Mouse (Mus musculus) granulocyte monocyte progenitor cell, adult 5-6 weeks (primary cell): ENCODE measurements around the gene S100a13. TPM values are rescaled to one million over a fixed set of nuclear protein-coding genes. Genes with fewer than 3 reads are reported as not detected.

Experiments used
- ATAC-seq: replicated peaks from 2 replicates; pipeline ENCODE4 v1.8.0; 2016; ENCODE audit warnings: mild to moderate bottlenecking, moderate TSS enrichment, inconsistent platforms; ENCODE audit not compliant: poor library complexity, severe bottlenecking
- total RNA-seq, 2 experiments: library from RNA; stranded (forward) in 1 of 2; stranded (reverse) in 1 of 2; fragments of 200-712, 200-1000 nt in 1 of 2; fragments of >200 nt in 1 of 2; fragmentation: Nextera tagmentation in 1 of 2; gene quantifications; 2 replicates each; pipeline ENCODE4 v1.2.3; 2014 to 2017

The S100a13 gene
- total RNA-seq (2014; fragmentation: Nextera tagmentation) (60.2 and 62.1 TPM in 2 replicates), total RNA-seq (2017) (73.2 and 77.0 TPM in 2 replicates)

DNA sequence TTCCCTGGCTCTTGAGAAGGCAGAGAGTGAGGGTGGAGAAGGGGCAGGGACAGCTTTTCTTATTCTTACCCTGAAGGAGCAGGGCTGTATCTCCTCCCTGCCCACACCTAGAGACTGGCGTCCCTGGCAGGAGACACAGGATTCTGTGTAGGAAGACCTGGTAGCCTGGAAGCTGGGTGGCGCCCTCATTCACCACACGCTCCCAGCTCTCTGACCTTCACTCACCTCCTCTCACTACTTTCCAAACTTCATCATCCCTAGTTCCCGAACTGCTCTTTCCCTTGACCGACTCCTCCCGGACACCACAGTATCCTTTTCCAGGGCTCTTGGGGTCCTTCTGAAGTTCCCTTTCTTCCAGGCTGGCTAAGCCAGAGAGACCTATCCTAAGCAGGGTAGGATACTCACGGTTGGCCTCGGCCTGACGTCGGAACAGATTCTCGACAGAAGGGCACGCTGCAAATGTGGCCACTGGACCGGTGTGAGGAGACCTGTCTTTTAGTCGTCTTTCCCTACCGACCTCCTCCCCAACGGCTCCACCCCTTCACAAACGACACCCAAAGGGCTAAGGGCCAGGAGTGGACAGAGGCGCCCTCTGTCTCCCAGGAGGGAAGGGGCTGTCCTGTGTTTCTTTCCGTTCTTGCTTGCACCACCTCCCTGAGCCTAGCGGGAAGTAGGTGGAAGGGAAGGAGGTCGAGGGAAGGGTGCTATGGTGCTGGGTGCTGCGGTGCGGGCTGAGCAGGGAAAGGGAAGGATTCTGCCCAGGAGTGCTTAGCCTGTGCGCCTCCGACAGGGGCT is at the start of gene S100a13, which contains the start of gene S100a1:
Gene S100a13 (plus strand): TSS at position 640 of the 795 bp plus-strand sequence.
Gene S100a1 (minus strand): TSS at position 597 of the 795 bp plus-strand sequence.
- ATAC-seq = peak; percentile 75

DNA sequence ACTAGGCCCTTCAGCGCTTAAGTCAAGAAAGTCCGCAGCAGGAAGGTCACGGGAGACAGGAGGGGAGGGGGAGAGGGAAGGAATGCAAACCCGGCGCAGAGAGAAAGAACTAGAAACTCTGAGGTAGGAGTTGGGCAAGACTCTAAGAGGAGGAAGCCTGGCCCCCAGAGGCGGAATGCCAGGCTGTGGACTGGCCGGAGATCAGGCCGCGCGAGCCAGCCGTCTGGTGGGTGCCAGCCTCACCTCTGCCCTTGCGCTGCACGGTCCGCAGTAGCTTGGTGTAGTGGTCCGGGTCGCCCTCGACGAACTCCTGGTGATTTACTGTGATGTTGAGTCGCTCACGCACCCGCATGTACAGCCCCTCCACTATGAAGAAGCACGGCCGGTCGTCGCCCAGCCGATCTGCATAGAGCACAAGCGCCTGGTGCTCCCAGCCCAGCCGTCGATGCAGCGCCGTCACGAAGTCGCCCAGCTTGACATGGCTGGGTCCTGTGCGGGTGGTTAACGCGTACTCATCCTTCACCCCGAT is 49.6 kb upstream of the S100a13 start:
- peak; percentile 52 for ATAC-seq

DNA sequence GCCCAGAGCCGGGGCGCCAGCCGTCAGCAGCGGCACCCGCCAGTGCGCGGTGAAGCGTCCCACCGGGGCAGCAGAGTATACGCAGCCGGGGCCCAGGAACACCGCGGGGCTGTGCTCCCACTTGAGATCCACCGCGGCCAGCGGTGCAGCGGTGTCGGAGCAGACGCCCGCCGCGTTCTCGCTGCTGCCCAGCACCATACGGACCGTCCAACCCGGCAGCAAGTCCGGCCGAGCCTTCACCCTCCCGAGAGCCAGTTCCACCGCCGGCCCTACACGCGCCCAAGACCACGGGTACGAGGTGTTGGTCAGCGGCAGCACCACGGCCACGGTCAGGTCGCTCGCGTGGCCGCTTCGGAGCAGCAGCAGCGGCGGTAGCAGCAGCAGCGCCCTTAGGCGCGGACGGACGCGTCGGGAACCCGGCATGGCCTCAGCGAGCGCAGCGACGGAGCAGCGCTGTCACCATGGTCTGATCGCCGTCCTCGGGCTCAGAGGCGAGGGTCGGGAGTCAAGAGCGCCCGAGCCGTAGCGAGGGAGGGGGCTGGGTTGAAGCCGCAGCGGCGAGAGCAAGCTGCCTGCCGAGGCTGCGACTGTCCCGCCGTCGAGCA is 49.1 kb upstream of the S100a13 start:
- ATAC-seq = peak; percentile 24; the same call in 1 of the 2 replicates

DNA sequence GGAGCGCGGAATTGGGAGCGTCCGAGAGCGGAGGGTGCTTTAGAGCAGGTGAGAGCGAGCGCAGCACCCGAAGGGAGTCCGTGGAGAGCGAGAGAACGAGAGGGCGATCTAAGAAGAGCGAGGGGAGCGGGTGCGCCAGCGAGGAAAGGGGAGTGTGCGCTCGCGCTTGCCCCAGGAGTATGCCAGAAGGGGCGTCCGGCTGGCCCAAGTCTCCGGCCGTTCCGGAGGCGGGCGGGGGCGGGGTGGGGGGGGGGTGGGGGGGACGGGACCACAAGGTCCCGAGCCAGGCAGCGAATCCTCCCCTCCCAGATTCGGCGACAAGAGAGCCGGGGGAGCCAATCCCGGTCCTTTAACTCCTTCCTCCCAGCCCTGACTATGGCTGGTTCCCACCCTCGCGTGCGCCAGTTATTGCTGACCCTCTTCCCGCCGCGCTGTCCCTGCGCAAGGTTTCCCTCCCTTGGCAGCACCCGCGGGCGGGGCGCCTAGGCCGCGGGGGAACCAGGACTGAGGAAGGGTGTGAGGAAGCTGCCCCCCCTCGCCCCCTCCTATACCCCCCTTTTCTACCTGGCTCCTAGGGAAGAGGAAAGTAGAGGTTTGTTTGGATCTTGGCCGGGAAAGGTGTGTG is 48.4 kb upstream of the S100a13 start, which contains the start of gene Npr1:
Gene Npr1 (minus strand): TSS at position 181 of the 625 bp plus-strand sequence.
- 0 out of 2 replicates have a peak, but pooled peaks have one; percentile 17 for ATAC-seq

DNA sequence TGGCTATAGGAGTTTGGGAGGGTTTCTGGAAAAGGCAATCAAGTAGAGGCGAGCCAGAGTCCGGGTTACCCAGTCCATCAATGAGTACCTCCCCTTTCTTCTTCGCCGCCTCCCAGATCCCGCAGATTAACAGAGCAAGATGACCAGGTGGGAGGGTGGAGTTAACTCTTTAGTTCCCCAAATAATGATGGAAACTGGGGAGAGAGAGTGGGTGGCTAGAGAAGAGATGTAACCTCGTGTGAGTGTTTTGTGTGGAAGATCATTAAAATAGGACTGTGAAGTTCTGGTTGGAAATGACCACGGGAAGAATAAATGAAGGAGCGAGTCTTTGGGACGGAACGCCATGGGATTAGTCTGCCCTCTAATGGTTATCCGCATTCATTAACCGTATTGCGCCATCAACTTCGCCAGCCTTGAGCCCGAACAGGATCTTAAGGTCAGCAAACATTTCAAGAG is 47.9 kb upstream of the S100a13 start:
- ATAC-seq = peak; percentile 60

DNA sequence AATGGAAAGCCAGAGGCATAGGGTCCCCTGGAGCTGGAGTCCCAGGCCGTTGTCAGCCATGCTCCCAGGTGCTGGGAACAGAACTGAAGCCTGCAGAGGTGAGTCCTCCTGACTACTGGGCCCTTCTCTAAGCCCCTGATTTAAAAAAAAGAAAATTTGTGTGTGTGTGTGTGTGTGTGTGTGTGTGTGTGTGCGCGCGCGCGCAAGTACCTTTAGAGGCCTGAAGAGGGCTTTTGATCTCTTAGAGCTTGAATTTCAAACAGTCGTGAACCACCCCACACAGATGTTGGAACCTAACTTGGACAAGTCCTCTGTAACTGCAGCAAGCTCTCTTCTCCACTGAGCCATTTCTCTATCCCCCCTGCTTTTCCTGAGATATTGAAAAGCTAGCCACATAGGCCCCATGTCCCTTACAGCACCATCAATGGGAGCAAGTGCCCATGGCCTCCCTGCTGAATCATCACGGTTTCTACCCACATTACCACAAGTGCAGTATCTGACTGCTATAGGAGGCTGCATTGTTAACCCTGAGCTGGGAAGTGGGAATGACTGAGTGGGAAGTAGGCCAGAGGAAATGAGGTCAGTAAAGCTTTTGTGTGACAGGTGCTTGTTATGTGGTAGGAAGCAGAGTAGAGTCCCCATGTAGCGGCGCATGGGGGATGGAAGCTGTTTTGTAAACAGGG is 46.5 kb upstream of the S100a13 start:
- no peak for ATAC-seq

DNA sequence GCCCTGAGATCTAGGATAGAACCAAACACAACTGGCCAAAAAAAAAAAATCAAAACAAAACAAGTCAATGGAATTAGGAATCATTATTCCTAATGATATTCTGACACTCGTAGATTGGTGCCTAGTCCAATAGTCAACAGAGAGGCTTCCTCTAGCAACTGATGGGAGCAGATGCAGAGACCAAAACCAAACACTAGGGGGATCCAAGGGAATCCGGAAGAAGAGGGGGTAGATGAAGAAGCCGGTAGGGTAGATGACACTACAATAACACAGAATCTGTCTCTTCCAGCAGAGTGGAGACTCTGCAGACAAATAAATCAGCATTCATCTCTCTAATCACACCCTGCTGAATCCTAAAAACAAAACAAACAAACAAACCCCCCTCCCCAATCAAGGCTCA is 42.0 kb upstream of the S100a13 start:
- peak; percentile 40; the same call in 1 of the 2 replicates for ATAC-seq

DNA sequence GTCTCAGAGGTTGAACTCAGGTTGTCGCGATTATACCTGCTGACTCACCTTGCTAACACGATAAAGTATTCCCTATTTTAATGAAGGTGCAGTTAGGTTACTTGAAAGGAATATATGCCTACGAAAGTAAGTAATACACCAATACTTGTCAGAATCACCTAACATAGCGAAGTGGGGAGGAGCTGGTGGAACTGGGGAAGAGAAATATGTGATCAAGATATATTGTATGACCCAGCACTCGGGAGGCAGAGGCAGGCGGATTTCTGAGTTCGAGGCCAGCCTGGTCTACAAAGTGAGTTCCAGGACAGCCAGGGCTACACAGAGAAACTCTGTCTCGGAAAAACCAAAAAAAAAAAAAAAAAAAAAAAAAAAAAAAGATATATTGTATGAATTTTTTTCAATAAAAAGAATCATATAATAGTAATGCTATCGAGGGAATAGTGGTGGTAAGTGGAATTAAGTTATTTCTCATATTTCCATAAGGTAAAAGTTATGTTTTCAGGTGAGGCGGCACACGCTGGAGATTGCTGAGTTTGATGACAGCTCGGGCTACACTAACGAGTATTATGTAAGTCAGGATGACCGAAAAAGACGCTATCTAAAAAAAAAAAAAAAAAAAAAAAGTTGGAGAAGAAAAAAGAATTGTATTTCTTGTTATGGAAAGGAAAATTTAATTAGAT is 38.9 kb upstream of the S100a13 start:
- ATAC-seq = peak; percentile 10

DNA sequence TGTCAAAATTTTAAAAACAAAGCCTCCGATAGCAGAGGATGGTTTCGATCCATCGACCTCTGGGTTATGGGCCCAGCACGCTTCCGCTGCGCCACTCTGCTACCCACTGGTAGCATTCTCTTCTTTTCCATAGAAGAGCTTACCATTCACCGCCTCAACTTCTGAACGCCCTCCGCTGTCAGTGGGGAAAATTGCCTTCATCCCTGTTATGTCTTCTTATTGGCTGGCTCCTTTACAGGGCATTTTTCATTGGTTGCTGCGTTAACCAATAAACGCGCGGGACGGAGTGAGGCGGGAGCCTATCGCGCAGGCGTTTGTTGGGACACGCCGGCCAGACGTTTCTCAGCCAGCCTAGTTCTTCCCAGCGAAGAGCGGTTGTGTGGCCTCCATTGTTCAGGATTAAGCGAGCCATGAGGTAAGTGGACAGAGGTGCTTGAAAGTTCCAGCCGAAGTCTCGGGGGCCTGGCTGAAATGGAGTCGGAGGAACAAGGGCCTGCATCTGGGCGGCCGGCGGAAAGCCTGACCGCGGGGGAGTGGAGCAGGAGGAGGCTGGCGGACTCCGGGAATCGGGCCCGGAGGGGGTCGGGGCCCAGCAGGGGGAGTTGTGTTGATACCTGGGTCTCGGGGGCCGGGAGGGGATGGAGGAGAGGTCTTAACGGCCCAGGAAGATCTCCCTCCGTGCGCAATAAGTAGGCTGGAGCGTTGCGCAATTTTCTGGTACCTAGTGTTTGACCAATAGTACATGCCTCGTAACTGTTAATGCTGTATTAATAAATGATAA is 38.2 kb upstream of the S100a13 start, which contains the start of gene Ilf2:
Gene Ilf2 (plus strand): TSS at position 296 of the 781 bp plus-strand sequence.
- ATAC-seq = peak; percentile 96

DNA sequence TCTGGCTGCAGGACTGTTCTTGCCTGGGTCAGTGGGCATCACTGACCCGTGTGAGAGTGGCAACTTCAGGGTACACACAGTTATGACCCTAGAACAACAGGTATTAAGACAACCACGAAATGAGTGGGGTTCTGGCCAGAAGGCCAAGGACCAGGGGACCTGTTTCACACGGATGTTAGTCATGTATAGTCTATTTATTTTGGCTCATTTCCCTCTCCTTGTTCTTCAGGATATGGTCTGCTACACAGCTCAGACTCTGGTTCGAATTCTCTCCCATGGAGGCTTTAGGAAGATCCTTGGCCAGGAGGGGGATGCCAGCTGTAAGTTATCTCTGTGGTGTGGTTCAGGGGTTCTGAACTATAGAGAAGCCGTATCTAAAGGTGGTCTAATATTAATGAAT is 27.2 kb upstream of the S100a13 start:
- no peak for ATAC-seq

DNA sequence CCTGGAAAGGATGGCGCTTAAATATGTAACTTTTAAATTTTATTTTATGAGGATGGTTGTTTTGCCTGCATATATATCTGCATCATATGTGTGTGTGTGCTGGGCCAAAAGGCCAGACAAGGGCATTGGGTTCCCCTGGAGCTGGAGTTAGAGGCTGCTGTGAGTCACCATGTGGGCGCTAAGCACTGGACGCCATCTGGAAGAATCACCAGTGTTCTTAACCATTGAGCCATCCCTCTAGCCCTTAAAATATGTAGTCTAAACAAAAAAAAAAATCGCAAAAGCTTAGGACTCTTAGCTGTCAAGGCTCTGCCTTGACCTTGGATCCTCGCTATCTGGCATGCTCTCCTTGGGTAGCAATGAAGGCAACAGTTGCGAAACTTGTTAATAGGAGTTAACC is 25.7 kb upstream of the S100a13 start:
- no peak for ATAC-seq

DNA sequence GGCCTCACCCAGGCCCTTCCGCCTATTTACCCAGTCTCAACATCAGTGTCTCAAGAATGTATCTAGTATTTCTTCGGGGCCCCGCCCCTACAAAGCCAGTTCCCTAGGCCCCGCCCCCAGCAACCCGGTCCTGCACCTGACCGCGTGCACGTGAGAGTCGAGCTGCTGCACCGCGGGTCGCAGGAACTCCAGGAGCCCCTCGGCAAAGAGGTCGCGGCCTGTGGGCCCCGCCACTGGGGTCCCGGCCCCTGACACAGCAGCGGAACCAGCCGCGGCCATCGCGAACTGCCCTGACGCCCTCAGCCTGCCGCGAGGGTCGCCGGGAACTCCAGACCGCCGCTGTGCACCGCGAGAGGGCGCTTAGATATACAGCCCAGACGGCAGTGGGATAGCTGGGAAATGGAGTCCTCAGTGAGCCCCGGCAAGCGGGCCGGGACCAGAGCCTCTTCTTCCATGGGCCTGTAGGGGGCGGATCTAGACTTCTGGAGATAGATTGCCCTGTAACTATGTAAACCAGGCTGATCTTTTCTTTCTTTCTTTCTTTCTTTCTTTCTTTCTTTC is 23.5 kb upstream of the S100a13 start, which contains the start of gene Snapin:
Gene Snapin (minus strand): TSS at position 338 of the 561 bp plus-strand sequence.
- peak; percentile 96 for ATAC-seq

DNA sequence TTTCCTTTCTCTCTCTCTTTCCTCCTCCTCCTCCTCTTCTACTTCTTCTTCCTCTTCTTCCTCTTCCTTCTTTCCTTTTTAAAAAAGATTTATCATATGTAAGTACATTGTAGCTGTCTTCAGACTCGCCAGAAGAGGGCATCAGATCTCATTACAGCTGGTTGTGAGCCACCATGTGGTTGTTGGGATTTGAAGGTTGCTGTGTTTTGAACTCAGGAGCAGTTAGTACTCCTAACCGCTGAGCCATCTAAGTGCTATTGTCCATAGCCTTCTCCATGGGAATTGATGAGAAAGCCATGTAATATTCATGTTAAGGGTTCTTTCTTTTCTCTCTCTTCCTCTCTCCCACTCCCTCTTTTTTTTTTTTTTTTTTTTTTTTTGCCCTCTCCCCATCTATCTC is 22.9 kb upstream of the S100a13 start:
- ATAC-seq = peak; percentile 15; the same call in 1 of the 2 replicates

DNA sequence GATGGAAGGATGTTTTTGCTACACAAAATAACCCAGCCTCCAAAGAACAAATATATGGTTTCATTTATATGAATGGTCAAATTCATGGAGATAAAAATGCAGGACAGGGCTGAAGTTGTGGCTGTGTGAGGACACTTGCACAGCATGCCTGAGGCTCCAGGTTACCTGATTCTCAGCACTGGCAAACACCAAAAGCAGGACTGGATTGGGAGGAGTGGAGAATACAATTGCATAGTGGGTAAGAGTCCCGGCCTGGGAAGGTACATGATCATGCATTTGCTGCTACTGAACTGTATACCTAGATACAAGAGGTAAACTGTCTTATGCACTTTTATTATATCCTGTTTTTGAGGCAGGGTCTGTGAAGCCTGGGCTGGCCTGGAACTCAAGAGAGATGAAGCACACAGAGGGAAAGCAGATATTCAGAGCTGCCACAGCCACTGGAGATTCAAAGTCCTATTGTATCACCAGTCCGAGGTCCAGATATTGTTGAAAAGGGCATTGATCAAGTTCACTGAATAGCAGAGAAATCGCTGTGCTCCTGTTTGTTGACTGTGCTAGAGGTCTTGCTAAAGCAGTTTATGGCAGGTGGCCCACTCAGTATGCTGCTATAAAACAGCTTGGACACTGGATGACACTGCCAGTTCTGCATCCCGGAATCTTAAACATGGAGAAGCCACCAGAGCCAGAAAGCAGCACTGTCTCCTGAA is 20.2 kb upstream of the S100a13 start:
- ATAC-seq = no peak

DNA sequence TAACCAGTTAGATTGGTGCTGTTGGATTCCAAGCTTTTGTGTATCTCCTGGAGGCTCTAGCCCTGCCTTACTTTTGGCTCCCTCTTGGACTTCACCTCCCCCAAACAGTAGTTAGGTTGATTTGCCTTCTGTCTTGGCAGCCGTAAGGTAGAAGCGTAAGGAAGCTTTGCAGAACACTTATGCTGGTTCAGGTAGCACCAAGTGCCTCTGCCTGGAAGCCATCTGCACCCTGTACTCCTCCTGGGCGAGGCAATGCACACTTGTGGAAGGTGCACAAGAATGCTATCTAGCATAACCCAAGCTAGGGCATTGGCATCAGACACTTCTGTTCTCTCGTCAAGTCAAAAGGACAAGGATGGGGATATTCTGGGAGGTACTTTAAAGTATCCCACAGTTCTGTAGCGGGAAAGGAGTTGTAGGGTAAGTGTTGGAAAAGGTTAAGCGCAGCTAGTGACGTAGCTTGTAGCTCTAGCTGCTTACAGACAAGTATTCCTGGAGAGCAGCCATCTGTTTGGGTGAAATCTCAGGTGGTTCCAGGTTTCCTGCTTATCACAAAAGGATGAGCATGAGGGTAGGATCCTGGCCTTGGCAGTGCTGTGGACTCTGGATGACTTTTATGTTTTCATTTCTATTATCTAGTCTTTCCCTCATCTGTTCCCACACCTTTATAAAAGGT is 18.2 kb upstream of the S100a13 start:
- ATAC-seq = no peak

DNA sequence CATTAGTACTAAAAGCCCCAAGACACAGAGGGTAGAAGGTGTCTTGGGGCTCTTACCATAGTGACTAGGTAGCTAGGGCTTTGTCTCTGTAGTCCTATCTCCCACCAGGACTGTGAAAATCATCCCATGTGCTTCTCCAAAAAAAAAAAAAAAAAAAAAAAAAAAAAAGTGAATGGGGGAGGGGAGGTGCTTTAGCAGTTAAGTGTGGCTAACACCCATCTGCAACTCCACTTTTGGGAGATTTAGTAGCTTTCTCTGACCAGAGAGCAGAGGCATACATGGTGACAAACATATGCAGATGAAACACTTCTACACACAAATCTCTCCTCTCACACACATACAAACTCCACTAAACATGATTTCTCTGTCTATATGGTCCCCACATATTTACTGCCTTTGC is 16.6 kb upstream of the S100a13 start:
- no peak for ATAC-seq

DNA sequence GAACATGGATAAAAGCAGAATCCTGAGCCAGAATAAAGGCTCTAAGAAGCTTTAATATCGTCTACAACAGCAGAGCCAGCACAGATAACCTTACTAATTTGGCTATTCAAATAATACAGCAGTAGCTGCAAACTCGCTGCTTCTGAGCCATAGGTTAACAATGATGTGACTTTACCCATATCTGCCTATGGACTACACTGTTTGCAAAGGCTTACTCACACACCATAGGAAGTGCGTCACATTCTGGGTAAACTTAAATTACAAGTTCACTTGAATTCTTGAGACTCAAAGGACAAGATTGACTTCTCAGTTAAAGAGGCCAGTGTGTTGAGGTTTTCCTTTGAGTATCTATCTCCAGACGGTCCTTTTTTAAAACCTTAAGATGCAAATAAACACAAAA is 10.8 kb upstream of the S100a13 start:
- no peak for ATAC-seq
